Mouse (Mus musculus) olfactory bulb, adult 2 months (tissue): Measurements from ENCODE around the gene Gm10300.

ENCODE experiments used
- CTCF ChIP-seq: fragments of 200-500 bp; IDR thresholded peaks from 2 replicates; pipeline ENCODE4 v1.5.1; 2012; ENCODE audit warnings: low read depth, mild to moderate bottlenecking, low read length, moderate library complexity; ENCODE audit not compliant: insufficient read depth
- POLR2A ChIP-seq: fragments of 200-500 bp; IDR thresholded peaks from 2 replicates; pipeline ENCODE4 v1.6.1; 2012; ENCODE audit warnings: mild to moderate bottlenecking, low read depth, low read length, moderate library complexity; ENCODE audit not compliant: insufficient read depth

GRCm38 (mm10) chr4:132093928-132094327 is 19.4 kb downstream of the Gm10300 start:
- TF ChIP-seq CTCF (no peak), POLR2A (no peak)
